Mouse (Mus musculus): ENCODE data around the gene Harbi1. TPM values are rescaled to one million over a fixed set of nuclear protein-coding genes. Genes with fewer than 3 reads are reported as not detected.

Gene Harbi1
- polyA plus RNA-seq, 1 experiment from 2014 or later: 2.3 TPM

DNA sequence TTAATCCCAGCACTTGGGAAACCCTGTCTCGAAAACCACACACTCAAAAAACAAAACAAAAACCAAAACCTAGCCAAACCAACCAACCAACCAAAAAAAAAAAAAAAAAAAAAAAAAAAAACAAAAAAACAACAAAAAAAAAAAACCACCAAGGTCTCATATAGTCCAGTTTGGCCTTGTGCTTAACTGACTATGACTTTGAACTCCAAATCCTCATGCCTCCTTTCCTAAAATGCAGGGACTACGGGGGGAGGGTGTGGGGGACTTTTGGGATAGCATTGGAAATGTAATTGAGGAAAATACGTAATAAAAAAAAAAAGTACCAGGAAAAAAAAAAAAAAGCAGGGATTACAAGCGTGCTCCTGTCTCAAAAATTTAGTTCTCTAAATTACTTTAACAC, 18.9 kb downstream of the Harbi1 start:
- Histone ChIP-seq H3K27ac (0 out of 2 replicates have a peak overlapping the region, but pooled peaks have one; percentile 24), H3K4me3 (ENCODE audit: inconsistent target) (peak overlapping the region; percentile 86), H3K36me3 (ENCODE audit: inconsistent target) (no peaks in the 10 kb centered on the region), H3K79me2 (ENCODE audit: inconsistent target) (peaks cover 42% of the 10 kb centered on the region)
- 17% methylated on average over 2 of the region's 4 CpGs for WGBS (ENCODE audit: missing documents)

DNA sequence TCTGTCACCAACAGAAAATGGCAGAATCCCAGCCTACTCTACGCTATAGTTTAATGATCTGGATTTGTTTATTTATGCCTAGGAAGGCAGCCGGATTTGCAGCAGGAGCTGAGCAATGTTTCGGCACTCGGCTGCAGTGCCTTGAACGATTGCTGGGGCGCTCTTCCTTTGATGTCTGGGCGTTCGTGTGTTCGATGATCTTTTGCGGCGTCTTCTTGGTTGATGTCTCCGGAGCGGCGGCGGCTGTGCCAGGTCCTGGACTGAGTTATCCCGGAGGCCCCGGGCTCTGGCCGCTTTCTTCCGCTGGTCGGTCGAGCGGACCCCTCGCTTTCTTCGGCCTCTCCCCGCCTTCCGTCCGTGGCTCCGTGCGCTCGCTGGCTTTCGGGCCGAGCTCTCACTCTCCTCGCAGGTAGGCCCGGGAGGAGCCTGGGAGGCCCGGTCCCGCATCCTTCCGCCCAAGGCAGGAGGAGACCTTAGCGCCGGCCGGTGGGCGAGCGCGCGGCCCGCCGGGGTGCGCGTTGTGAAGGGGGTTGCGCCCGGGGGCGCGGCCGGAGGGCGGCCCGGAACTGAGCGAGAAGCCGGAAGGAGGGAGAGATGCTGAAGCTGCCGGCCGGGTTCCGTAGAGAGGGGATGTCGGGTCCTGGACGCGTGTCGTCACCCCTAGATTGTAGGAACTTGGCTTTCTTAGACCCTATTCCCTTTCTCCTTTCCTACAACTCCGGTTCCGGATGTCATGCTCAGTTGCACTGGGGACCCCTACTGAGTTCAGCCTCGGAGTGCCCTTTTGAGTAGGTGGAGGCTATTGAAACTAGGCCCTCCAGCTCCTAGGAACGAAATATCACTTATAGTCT, 19.5 kb downstream of the Harbi1 start, which contains the start of gene Ambra1:
Ambra1 (plus strand) TSS at position 164 of the 851 bp plus-strand sequence.
- Histone ChIP-seq H3K27ac (peak within 1 kb of the TSS; percentile 24; the same call in 1 of the 2 replicates), H3K4me3 (ENCODE audit: inconsistent target) (peak within 1 kb of the TSS; percentile 86), H3K79me2 (ENCODE audit: inconsistent target) (peaks cover 49% of the 10 kb centered on the region), H3K36me3 (ENCODE audit: inconsistent target) (no peaks in the 10 kb centered on the region)
- WGBS (ENCODE audit: missing documents): under 1% methylated on average over 61 of the region's 68 CpGs

DNA sequence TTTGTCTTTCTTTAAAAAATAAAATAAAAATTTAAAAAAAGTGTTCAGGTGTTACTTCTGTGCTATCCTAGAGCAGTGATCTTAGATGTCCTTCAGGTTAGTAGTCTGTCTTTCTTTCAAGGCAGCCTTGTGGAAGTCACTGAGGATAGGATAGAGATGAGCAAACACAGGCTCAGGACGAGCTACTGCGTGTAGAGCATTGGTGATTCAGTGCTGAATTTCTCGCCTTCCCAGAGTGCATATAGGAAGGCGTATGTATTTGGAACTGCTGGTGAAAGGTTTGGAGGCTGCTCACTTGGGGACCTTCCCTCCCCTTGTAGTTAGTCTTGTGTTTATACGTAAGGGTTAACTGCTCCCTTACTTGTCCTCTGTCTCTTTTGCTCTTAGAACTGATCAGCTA, 24.6 kb downstream of the Harbi1 start:
- Histone ChIP-seq H3K79me2 (ENCODE audit: inconsistent target) (peaks cover 99% of the 10 kb centered on the region), H3K4me3 (ENCODE audit: inconsistent target) (no peak overlapping the region), H3K27ac (no peak overlapping the region), H3K36me3 (ENCODE audit: inconsistent target) (no peaks in the 10 kb centered on the region)
- WGBS (ENCODE audit: missing documents): 96% methylated on average over 5 of the region's 5 CpGs

DNA sequence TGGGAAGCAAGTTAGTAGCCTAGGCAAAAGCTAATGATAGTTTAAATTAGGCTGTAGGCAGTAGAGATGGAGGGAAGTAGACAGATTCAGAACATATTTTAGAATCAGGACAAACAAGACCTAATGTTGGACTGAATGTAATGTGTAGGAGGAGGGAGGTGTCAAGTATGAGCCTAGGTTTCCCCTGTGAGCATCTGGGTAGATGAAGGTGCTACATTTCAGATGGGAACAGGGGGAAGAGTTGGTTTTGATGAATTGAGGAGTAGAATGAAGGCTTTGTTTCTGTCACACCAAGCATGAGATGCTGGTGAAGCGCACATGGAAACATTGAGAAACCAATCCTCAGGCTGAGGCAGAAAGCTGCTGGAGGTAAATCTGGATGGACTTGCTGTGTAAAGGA, 28.9 kb downstream of the Harbi1 start:
- WGBS (ENCODE audit: missing documents): 100% methylated on average over 1 of the region's 1 CpGs
- no peak overlapping the region for H3K27ac ChIP-seq
- peaks cover 100% of the 10 kb centered on the region for H3K79me2 ChIP-seq (ENCODE audit: inconsistent target)
- H3K36me3 ChIP-seq (ENCODE audit: inconsistent target): no peaks in the 10 kb centered on the region
- no peak overlapping the region for H3K4me3 ChIP-seq (ENCODE audit: inconsistent target)

DNA sequence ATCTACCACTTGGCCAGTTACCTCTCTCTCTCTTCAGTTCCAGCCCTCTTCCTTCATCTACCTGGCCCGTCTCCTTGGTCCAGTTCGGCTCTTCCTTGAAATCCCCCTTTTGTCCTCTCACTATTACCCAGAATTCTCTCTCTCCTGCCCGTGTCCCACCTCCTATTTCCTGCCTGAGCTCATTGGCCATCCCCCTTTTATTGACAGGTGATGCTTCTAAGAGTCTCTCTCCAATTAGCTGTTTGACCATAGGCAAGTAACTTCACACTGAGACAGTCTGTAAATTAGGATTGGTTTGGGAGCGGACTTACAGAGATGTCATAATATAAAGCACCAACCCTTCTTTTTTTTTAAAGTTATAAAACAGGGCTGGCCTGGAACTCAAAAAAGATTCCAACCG, 34.0 kb downstream of the Harbi1 start:
- H3K4me3 ChIP-seq (ENCODE audit: inconsistent target): no peak overlapping the region
- WGBS (ENCODE audit: missing documents): 94% methylated on average over 5 of the region's 5 CpGs
- no peak overlapping the region for H3K27ac ChIP-seq
- H3K79me2 ChIP-seq (ENCODE audit: inconsistent target): peaks cover 99% of the 10 kb centered on the region
- H3K36me3 ChIP-seq (ENCODE audit: inconsistent target): no peaks in the 10 kb centered on the region

DNA sequence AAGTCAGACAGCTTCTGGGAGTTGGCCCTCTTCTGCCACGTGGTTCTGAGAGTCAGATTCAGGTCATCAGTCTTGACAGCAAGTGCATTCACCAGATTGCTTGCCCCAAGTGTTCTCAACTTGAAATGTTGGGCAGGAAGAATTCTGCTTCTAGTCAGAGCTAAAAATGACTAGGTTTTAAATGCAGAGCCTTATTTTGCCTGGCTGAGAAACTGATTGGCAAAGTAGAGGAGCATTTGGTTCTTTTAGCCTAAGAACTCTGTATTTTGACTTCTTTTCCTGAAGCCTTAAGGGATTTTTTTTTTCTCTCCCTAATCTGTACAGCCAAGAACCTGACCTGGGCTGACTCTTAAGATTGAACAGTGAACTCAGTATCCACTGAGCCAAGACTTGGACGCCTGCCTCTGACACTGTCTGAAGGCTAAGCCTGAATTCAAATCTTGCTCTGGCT, 39.2 kb downstream of the Harbi1 start:
- 81% methylated on average over 2 of the region's 2 CpGs for WGBS (ENCODE audit: missing documents)
- no peak overlapping the region for H3K27ac ChIP-seq
- peaks cover 99% of the 10 kb centered on the region for H3K79me2 ChIP-seq (ENCODE audit: inconsistent target)

More for the DNA sequence above, 39.2 kb downstream of the Harbi1 start:
- no peaks in the 10 kb centered on the region for H3K36me3 ChIP-seq (ENCODE audit: inconsistent target)
- no peak overlapping the region for H3K4me3 ChIP-seq (ENCODE audit: inconsistent target)

Other genes starting within 250 kb of the Harbi1 start
- 21.7 to 29.7 TPM (median 26.2 TPM) in 3 replicates for gene Ckap5, start 184.1 kb upstream of the Harbi1 start, polyA plus RNA-seq (2018)
- not detected in 3 replicates for gene F2, start 74.4 kb upstream of the Harbi1 start, polyA plus RNA-seq (2018)
- gene Zfp408, start 61.1 kb upstream of the Harbi1 start, polyA plus RNA-seq (2018): 7.1 to 9.6 TPM (median 7.2 TPM) in 3 replicates
- 71.8 to 86.9 TPM (median 78.6 TPM) in 3 replicates for gene Arhgap1, start 61.0 kb upstream of the Harbi1 start, polyA plus RNA-seq (2018)
- gene Atg13, start 276 bp upstream of the Harbi1 start, polyA plus RNA-seq (2018): 18.4 to 29.2 TPM (median 20.7 TPM) in 3 replicates
- gene Ambra1, start 19.3 kb downstream of the Harbi1 start, polyA plus RNA-seq (2018): 17.9 to 25.2 TPM (median 19.3 TPM) in 3 replicates
- not detected in 3 replicates for gene Chrm4, start 216.4 kb downstream of the Harbi1 start, polyA plus RNA-seq (2018)
- 0.25 to 2.4 TPM (median 1.6 TPM) in 3 replicates for gene Mdk, start 221.4 kb downstream of the Harbi1 start, polyA plus RNA-seq (2018)
- gene Gm9821, start 234.9 kb downstream of the Harbi1 start, polyA plus RNA-seq (2018): 0.09 TPM in 1 of 3 replicates, not detected in the others

Measured in macrophage (primary cell).